Mouse (Mus musculus): ENCODE results near the gene Cdk5r2.

DNA sequence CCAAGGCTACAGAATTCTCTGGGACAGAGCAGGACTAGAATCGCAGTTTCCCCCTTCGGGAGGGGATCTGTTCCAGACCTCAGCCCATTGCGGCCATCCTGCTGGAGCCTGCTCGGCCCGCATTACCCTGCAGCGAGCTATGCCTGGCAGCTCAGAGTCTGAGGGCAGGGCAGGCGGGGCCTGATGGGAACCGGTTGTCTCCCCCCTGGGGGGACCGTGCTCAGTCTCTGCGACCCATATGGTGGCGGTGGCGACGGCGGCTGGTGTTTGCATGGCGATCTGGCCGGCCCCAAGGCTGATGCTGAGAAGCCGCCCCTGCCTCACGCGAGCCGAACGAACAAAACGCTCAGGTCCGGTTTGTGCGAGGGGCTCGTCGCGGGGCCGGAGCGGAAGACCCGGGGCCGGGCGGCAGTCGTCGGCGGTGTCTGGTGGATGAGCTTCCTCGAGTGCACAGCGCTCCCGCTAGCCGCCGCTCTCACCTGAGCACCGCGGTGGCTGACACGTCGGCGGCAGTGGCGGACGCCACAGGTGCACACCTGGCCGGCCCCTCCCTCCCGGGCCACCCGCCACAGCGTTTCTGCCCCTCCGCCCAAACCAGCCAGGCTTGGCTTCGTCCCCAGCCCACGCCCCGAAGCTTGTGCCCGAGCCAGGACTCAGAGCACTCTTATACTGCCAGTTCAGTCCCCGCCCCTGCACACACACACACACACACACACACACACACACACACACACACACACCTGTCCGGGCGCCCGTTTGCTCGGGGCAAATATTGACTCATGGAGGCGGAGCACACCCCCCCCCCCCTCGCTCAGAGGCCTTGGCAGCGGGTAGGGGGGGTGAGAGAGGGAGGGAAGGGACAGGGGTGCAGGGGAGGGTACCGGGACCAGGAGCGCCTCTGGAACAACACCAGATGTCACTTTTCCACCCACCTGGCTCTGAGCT lies 45.9 kb downstream of the Cdk5r2 start:
- TF ChIP-seq CTCF (IDR thresholded peaks at IDR 0.05; ENCODE audit: borderline replicate concordance, extremely low read depth, insufficient read depth, insufficient read length) (no peak), POLR2A (IDR thresholded peaks at IDR 0.05; ENCODE audit: borderline replicate concordance, extremely low read depth, insufficient read depth, insufficient read length, poor library complexity, severe bottlenecking) (no peak)

Measured in brain, embryonic 14.5 days (tissue).